Comparison of ENCODE assay signal across 18 mouse cellular contexts in genomic region chr15:42369603-42370002, GRCm38 (mm10).
"Had no signal": no experiment of that assay in that cellular context is flagged by ENCODE, and none has a peak within 500 bp of the region (broad histone marks: within the 10 kb centered on the region; RNA-seq: fewer than 3 reads in every experiment).

No protein-coding gene starts in this region.

- H3K4me2 ChIP-seq: lung, embryonic 15.5 days; midbrain, embryonic 11.5 days; midbrain, embryonic 13.5 days; midbrain, embryonic 15.5 days; neural tube, embryonic 12.5 days; stomach, embryonic 15.5 days had no signal

- H3K4me3 ChIP-seq: lung, embryonic 15.5 days; megakaryocyte, embryonic 14.5 days; midbrain, embryonic 13.5 days; midbrain, embryonic 15.5 days; neural tube, embryonic 12.5 days; stomach, embryonic 15.5 days had no signal

- H3K27ac ChIP-seq: lung, embryonic 15.5 days; macrophage; midbrain, embryonic 13.5 days; midbrain, embryonic 15.5 days; neural tube, embryonic 12.5 days; stomach, embryonic 15.5 days; stomach, postnatal 0 days had no signal

- H3K4me1 ChIP-seq: lung, embryonic 15.5 days; midbrain, embryonic 13.5 days; midbrain, embryonic 15.5 days; stomach, embryonic 15.5 days had no signal

- H3K36me3 ChIP-seq: lung, embryonic 15.5 days; midbrain, embryonic 13.5 days; midbrain, embryonic 15.5 days; neural tube, embryonic 12.5 days; stomach, embryonic 15.5 days had no signal

- H3K9ac ChIP-seq: liver, postnatal 0 days; lung, embryonic 15.5 days; midbrain, embryonic 13.5 days; midbrain, embryonic 15.5 days; neural tube, embryonic 12.5 days; stomach, embryonic 15.5 days had no signal

- H3K9me3 ChIP-seq: lung, embryonic 15.5 days; megakaryocyte, embryonic 14.5 days; midbrain, embryonic 13.5 days; midbrain, embryonic 15.5 days; neural tube, embryonic 12.5 days; stomach, embryonic 15.5 days had no signal

- ATAC-seq: liver, postnatal 0 days; lung, postnatal 0 days; midbrain, embryonic 13.5 days; midbrain, embryonic 15.5 days had no signal

- H3K27me3 ChIP-seq: lung, embryonic 15.5 days; megakaryocyte, embryonic 14.5 days; midbrain, embryonic 13.5 days; midbrain, embryonic 15.5 days; neural tube, embryonic 12.5 days; stomach, embryonic 15.5 days had no signal

- DNase-seq: liver, postnatal 0 days; lung, adult 2 months; lung, postnatal 14 days; lung, postnatal 36 days; right cerebral cortex, postnatal 14 days; thymus, adult 2 months; thymus, postnatal 25 days; thymus, postnatal 4 days had no signal
